Mouse (Mus musculus) brain, embryonic 18.5 days (tissue): ENCODE measurements around the gene Dpp9.

Experiments
- DNase-seq: peaks from one replicate; pipeline ENCODE4 v3.0.0-alpha.2; 2012; ENCODE audit warnings: low read depth, low spot score

Gene Dpp9

GRCm38 (mm10) chr17:56141702-56142605 lies 76.8 kb downstream of the Dpp9 start:
- DNase-seq: no peak

GRCm38 (mm10) chr17:56139858-56140595 lies 78.7 kb downstream of the Dpp9 start, which contains the start of gene Sema6b:
Gene Sema6b, minus strand, starts transcription at chr17:56140343.
- DNase-seq: no peak

GRCm38 (mm10) chr17:56139355-56139754 lies 79.3 kb downstream of the Dpp9 start:
- no peak for DNase-seq

- no peak for DNase-seq
Measured at GRCm38 (mm10) chr17:56137839-56138613, 80.7 kb downstream of the Dpp9 start.
